Mouse (Mus musculus): ENCODE results near the gene Fryl.

The Fryl gene

DNA sequence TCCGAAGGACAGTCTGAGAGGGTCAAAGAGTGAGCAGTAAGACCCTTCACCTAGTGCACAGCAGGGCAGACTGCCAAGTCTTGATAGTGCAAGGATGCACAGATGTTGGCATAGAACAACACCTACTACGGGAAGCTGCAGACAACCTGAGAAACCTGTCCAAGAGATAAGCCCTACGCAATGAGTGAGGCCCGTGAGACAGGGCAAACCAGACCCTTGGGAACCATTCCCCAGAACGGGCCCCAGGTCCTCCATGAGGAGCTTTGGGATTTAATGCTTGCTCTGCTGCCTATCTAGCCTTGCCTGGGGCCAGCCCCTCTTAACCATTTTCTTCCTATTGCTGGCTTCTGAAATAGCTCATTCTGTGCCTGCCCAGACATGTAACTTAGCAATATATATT, 99.4 kb downstream of the Fryl start:
- DNase-seq (ENCODE audit: low spot score) = no peak

GRCm38 (mm10) chr5:73156226-73156926, 100.0 kb downstream of the Fryl start:
- DNase-seq (ENCODE audit: low spot score) = no peak

DNA sequence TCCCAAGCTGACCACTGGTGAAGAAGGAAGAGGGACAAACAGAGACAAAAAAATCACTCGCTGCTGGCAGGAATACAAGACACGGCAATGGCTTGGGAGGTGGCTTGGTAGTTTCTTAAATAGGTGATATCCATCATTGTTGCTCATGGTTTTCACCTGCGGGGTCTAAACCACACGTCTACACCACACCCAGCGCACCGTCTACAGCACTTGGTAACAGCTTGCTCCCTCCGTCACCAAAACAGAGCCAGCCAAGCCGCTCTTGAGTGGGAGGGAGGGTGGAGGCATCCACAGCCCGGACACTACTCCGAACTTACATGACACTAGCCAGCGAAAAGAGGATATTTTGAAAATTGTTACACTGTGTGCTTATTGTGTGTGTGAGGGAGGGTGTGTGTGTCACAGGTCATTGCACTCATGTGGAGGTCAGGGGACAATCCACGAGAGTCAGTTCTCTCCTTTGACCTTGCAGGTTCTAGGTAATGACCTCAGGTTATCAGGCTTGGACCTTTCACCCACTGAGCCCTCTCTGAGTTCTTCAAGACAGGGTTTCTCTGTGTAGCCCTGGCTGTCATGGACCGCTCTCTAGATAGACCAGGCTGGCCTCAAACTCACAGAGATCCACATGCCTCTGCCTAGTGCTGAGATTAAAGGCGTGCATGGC, 102.5 kb downstream of the Fryl start:
- peak; percentile 75 for DNase-seq (ENCODE audit: low spot score)

DNA sequence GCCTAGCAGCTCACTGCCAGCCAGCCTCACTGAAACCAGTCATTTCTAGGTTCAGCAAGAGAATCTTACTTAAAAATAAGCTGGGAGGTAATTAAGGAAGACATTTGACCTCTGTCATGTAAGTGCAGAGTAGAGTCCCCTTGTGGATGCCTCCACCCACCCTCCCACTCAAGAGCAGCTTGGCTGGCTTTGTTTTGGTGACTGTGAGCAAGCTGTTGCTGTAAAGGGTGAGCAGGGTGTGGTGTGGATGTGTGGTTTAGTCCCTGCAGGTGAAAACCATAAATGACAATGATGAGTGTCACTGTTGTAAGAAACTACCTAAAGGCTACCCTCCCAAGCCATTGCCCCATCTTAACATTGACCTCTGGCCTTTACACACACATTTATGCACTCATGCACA, 104.2 kb downstream of the Fryl start:
- DNase-seq (ENCODE audit: low spot score) = peak; percentile 52

GRCm38 (mm10) chr5:73150877-73151445, 105.5 kb downstream of the Fryl start:
- no peak for DNase-seq (ENCODE audit: low spot score)

DNA sequence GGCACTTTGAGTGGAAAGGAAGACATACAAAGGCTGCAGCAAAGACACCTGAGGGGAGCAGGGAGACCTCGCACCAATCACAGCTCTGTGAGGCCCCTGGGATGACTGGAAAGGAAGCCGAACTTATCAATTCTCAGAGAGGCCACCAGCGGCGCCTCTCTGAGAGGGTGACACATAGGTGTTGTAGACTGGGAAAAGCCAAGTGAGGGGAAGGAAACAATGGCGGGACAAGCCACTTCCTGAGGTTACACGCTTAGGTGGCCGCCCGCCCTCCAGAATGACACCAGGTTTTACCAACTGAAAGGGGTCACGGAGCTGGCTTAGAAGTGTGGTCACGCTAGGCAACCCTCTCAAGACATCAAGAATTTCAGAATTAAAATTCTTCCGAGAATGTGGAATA, 111.4 kb downstream of the Fryl start:
- DNase-seq (ENCODE audit: low spot score) = no peak

DNA sequence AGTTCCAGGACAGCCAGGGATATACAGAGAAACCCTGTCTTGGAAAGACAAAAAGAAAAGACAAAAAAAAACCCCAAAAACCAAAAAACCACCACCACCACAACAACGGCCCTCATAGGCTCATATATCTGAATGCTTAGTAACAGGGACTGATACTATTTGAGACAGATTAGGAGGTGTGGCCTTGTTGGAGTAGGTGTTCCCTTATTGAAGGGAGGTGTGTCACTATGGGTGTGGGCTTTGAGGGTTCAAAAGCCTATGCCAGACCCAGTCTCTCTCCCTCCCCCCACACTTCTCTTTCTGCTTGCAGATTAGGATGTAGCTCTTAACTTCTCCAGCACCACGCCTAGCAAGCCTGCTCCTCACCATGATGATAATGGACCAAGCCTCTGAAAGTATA, 114.7 kb downstream of the Fryl start:
- no peak for DNase-seq (ENCODE audit: low spot score)

GRCm38 (mm10) chr5:73141161-73141560, 115.3 kb downstream of the Fryl start:
- no peak for DNase-seq (ENCODE audit: low spot score)

DNA sequence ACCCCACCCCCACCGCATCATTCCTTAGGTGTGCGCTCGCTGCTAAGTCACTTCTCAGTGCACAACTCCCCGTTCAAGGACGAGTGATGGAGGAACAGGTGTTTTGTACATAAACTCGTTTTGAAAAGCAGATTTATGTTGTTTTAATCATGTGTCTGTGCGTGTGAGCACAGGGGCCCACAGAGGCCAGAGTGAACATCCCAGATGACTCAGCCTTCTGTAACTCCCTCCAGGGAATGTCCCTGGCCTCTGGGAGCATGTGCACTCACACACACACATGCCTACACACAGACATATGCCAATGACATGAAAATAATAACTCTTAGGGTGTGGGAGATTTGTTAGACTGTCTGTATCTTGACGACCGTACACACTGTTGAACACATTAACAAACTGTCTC, 118.9 kb downstream of the Fryl start:
- DNase-seq (ENCODE audit: low spot score) = no peak

DNA sequence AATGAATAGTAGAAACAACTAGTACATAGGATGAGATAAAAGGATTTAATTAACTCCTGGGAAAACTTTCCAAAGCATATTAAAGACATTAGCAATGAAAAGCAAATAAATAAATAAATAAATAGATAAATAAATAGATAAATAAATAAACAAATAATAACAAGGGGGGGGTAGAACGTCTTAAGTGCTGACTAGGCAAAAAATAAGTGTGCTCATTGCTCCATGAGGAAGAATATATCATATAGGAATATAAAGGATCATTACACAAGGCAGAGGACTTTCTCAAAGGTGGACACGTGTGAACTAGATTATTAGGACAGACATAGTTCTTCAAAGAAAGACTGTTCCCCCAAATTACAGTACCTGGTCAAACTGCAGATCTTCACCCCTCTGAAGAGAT, 120.5 kb downstream of the Fryl start:
- DNase-seq (ENCODE audit: low spot score) = no peak

- no peak for DNase-seq (ENCODE audit: low spot score)
Observed at GRCm38 (mm10) chr5:73135131-73135530, 121.3 kb downstream of the Fryl start.

GRCm38 (mm10) chr5:73133833-73134185, 122.6 kb downstream of the Fryl start:
- DNase-seq (ENCODE audit: low spot score) = peak; percentile 66

- DNase-seq (ENCODE audit: low spot score) = no peak
Observed at GRCm38 (mm10) chr5:73132998-73133832, 123.2 kb downstream of the Fryl start.

DNA sequence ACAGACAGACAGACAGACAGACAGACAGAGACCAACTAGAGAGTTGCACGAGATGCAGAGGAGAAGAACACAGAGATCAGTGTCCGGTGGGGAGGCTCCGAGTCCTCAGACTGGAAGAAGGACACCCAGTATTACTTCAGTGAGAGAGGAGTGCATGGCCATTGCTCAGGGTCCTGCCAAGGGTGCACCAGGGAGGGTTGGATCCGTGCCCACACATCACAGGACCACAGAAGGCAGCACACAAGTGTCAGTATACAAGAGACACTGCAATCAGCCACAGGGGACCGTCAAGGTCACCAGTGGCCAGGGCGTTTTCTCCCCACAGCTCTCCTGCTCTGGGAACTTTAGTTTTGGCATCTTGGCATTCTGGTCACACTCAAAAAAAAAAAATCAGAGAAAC, 125.4 kb downstream of the Fryl start:
- DNase-seq (ENCODE audit: low spot score) = no peak

GRCm38 (mm10) chr5:73129871-73130270, 126.5 kb downstream of the Fryl start:
- DNase-seq (ENCODE audit: low spot score) = no peak

DNA sequence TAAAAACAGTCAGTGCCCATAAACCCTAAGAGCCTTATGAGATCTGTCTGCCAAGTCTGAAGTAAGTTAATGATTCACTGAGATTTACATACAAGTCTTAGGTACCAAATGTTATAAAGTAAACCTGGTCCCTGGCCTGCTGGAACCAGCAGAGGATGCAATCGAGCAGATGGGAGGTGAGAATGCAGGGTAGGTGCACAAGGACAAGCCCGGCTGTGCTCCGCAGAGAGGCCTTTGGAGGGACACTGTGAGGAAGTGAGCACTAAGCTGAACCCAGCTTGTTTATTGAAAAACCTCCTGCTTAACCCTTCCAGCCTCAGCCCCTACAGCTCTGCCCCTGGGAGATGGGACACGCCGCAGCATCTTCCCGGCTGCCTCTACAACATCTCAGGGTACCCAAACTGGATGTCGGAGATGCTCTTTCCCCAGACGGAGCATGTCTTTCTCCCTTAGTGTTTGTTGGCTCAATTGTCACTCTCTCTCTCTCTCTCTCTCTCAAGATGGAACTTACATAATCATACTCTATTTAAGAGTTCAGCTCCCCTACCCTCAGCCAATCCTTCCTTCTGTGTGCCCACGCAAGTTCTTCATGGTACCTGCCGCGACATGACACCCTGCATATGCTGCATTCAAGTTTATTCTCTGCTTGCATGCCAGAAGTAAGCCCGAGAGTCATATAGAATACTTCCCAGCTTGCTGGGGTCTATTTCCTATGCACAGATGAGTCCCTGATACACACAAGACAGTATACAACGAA, 136.3 kb downstream of the Fryl start:
- no peak for DNase-seq (ENCODE audit: low spot score)

- DNase-seq (ENCODE audit: low spot score) = no peak
Observed at GRCm38 (mm10) chr5:73119524-73119923, 136.9 kb downstream of the Fryl start.

DNA sequence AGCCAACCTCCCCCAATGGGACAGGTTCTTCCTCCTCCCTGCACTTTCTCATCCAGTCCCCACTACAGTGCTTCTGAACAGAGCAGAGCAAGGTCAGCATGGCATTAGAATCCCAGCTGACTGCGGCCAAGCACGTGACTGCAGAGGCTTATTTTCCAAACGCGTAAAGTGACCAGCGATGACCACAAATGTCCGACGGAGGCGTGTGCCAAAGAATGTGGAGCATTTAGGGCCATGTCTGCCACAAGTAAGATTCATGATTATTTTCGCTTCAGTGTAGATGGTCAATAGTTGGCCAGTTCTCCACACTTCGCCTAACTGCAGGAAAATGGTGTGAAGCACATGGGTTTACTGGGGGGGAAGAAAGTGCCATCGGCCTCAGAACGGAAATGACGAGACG, 137.6 kb downstream of the Fryl start:
- no peak for DNase-seq (ENCODE audit: low spot score)

GRCm38 (mm10) chr5:73114878-73115277, 141.5 kb downstream of the Fryl start:
- peak; percentile 50 for DNase-seq (ENCODE audit: low spot score)

GRCm38 (mm10) chr5:73112331-73112730, 144.1 kb downstream of the Fryl start:
- no peak for DNase-seq (ENCODE audit: low spot score)

GRCm38 (mm10) chr5:73103657-73104056, 152.8 kb downstream of the Fryl start:
- DNase-seq (ENCODE audit: low spot score) = no peak
